ENCODE assay signal across 8 mouse cellular contexts in the genomic region with DNA sequence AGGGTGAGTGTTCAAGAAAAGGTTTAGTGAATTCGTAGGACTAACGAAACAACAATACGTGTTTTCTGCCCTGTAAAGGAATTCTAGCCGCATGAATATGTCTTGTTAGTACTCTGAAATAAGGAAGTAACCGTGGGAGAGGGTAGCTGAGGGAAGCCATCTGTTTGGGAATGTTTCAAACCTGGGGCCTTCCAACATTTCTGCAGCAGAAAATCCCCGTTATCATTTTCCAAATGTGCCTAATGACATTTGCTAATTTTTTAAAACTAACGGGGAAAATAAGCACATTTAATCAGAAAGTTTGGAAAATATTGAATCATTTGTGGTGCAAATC. TPM values are rescaled to one million over a fixed set of nuclear protein-coding genes. Genes with fewer than 3 reads are reported as not detected.
DNase-seq lines count a peak whose midpoint lies in the region; ATAC-seq and TF ChIP-seq lines count a peak whose summit lies in the region.

No protein-coding gene starts in this region.

- 1% methylated on average over 7 of the region's 7 CpGs for WGBS in liver, adult 2 months
- 3% methylated on average over 7 of the region's 7 CpGs for WGBS in embryonic facial prominence, embryonic 14.5 days
- WGBS in intestine, embryonic 16.5 days, result 2% methylated on average over 7 of the region's 7 CpGs
- WGBS in neural tube, embryonic 12.5 days, result 3% methylated on average over 7 of the region's 7 CpGs

- DNase-seq in liver, adult 2 months (ENCODE audit: extremely low read depth, low read depth, low spot score), result no peak
- no peak for DNase-seq in liver
- no peak for DNase-seq in embryonic facial prominence, embryonic 14.5 days (ENCODE audit: low spot score)
- no peak for DNase-seq in ovary, adult 18-20 months (ENCODE audit: low spot score)
- no peak for DNase-seq in layer of hippocampus, postnatal 14 days (ENCODE audit: low spot score in 2 of 2)
- DNase-seq in right cerebral cortex, postnatal 14 days, result no peak

- peak overlapping the region; percentile 67 for H3K4me2 ChIP-seq in embryonic facial prominence, embryonic 14.5 days (ENCODE audit: low read depth, low read length)
- H3K4me2 ChIP-seq in intestine, embryonic 16.5 days (ENCODE audit: low read depth, low read length), result peak overlapping the region; percentile 39
- H3K4me2 ChIP-seq in neural tube, embryonic 12.5 days (replicated peaks), result peak overlapping the region; percentile 61

- no peak for TF ChIP-seq CTCF in liver, adult 2 months (IDR thresholded peaks at IDR 0.05; ENCODE audit: low read depth, low read length)

- H3K36me3 ChIP-seq in liver, adult 2 months (ENCODE audit: control insufficient read depth, insufficient read depth, low read length), result peaks cover 5% of the 10 kb centered on the region
- H3K36me3 ChIP-seq in embryonic facial prominence, embryonic 14.5 days (ENCODE audit: control insufficient read depth, insufficient read depth, low read length), result 0 out of 2 replicates have a peak, but pooled peaks cover 12% of the 10 kb centered on the region
- no peaks in the 10 kb centered on the region for H3K36me3 ChIP-seq in intestine, embryonic 16.5 days (ENCODE audit: control insufficient read depth, insufficient read depth, low read length)
- no peaks in the 10 kb centered on the region for H3K36me3 ChIP-seq in neural tube, embryonic 12.5 days

- no peaks in the 10 kb centered on the region for H3K79me2 ChIP-seq in liver, adult 2 months (ENCODE audit: control insufficient read depth, insufficient read depth, low read length)

- H3K9me3 ChIP-seq in embryonic facial prominence, embryonic 14.5 days (ENCODE audit: control insufficient read depth, low read length), result no peaks in the 10 kb centered on the region
- no peaks in the 10 kb centered on the region for H3K9me3 ChIP-seq in intestine, embryonic 16.5 days (ENCODE audit: control insufficient read depth, low read length)
- H3K9me3 ChIP-seq in neural tube, embryonic 12.5 days, result no peaks in the 10 kb centered on the region

- peak; percentile 67 for ATAC-seq in embryonic facial prominence, embryonic 14.5 days (ENCODE audit: low read depth)
- peak; percentile 87 for ATAC-seq in intestine, embryonic 16.5 days
- ATAC-seq in neural tube, embryonic 12.5 days (ENCODE audit: low FRiP score, low read depth), result peak; percentile 79

- H3K4me1 ChIP-seq in liver, adult 2 months (ENCODE audit: control insufficient read depth, insufficient read depth, low read length), result peaks cover 7% of the 10 kb centered on the region
- peaks cover 7% of the 10 kb centered on the region for H3K4me1 ChIP-seq in embryonic facial prominence, embryonic 14.5 days (ENCODE audit: control insufficient read depth, insufficient read depth, low read length)
- H3K4me1 ChIP-seq in intestine, embryonic 16.5 days (ENCODE audit: control insufficient read depth, insufficient read depth, low read length), result peaks cover 6% of the 10 kb centered on the region; the same call in 1 of the 2 replicates
- no peaks in the 10 kb centered on the region for H3K4me1 ChIP-seq in neural tube, embryonic 12.5 days

- no peak for TF ChIP-seq POLR2A in liver, adult 2 months (IDR thresholded peaks at IDR 0.05; ENCODE audit: extremely low read depth, insufficient read depth, low read length)

- H3K27ac ChIP-seq in liver, adult 2 months (replicated peaks; ENCODE audit: insufficient read depth, low read depth, low read length), result no peak overlapping the region
- peak overlapping the region; percentile 89 for H3K27ac ChIP-seq in embryonic facial prominence, embryonic 14.5 days (replicated peaks; ENCODE audit: low read depth, low read length)
- H3K27ac ChIP-seq in intestine, embryonic 16.5 days (ENCODE audit: low read length), result peak overlapping the region; percentile 91
- H3K27ac ChIP-seq in neural tube, embryonic 12.5 days, result no peak overlapping the region

- peak overlapping the region; percentile 32; the same call in 1 of the 2 replicates for H3K9ac ChIP-seq in liver, adult 2 months (ENCODE audit: low read depth, low read length)
- peak overlapping the region; percentile 77 for H3K9ac ChIP-seq in embryonic facial prominence, embryonic 14.5 days (ENCODE audit: low read depth, low read length)
- peak overlapping the region; percentile 77 for H3K9ac ChIP-seq in intestine, embryonic 16.5 days (ENCODE audit: low read depth, low read length)
- peak overlapping the region; percentile 60 for H3K9ac ChIP-seq in neural tube, embryonic 12.5 days

- H3K27me3 ChIP-seq in liver, adult 2 months (ENCODE audit: control insufficient read depth, insufficient read depth, low read length), result no peaks in the 10 kb centered on the region
- H3K27me3 ChIP-seq in embryonic facial prominence, embryonic 14.5 days (replicated peaks; ENCODE audit: control insufficient read depth, insufficient read depth, low read length), result no peaks in the 10 kb centered on the region
- H3K27me3 ChIP-seq in intestine, embryonic 16.5 days (replicated peaks; ENCODE audit: control insufficient read depth, insufficient read depth, low read length), result no peaks in the 10 kb centered on the region
- H3K27me3 ChIP-seq in neural tube, embryonic 12.5 days (replicated peaks), result no peaks in the 10 kb centered on the region

- peak overlapping the region; percentile 61 for H3K4me3 ChIP-seq in liver, adult 2 months (ENCODE audit: insufficient read depth, low read depth, low read length)
- peak overlapping the region; percentile 66 for H3K4me3 ChIP-seq in embryonic facial prominence, embryonic 14.5 days (ENCODE audit: low read depth, low read length)
- H3K4me3 ChIP-seq in intestine, embryonic 16.5 days (ENCODE audit: low read length), result peak overlapping the region; percentile 72
- H3K4me3 ChIP-seq in neural tube, embryonic 12.5 days, result peak overlapping the region; percentile 52

RNA-seq across cellular contexts. Expression of gene 2610001J05Rik, which starts 0.3 kb away (rescaled TPM):
- total RNA-seq in liver, adult 2 months (2014; rRNA removed), result 17.3 and 23.4 TPM in 2 replicates
- polyA plus RNA-seq in liver, adult 2 months (2012; rRNA removed), result 10.1 and 14.1 TPM in 2 replicates
- polyA plus RNA-seq in embryonic facial prominence, embryonic 14.5 days (2014; fragmentation: Nextera tagmentation; extraction: Ambion mirVana), result 82.5 and 87.2 TPM in 2 replicates
- polyA plus RNA-seq in intestine, embryonic 16.5 days (2015; fragmentation: Nextera tagmentation; extraction: Ambion mirVana), result 104 and 113 TPM in 2 replicates
- polyA plus RNA-seq in neural tube, embryonic 12.5 days (2016; fragmentation: Nextera tagmentation; extraction: Ambion mirVana), result 84.8 and 88.7 TPM in 2 replicates
- 10 to 100 TPM; 34.5 to 34.6 TPM for total RNA-seq in layer of hippocampus, postnatal 14 days (2021)

RNA-seq across cellular contexts. Expression of gene Gpr85, which starts 31.9 kb away (rescaled TPM):
- not detected in 2 replicates for total RNA-seq in liver, adult 2 months (2014; rRNA removed)
- polyA plus RNA-seq in liver, adult 2 months (2012; rRNA removed), result 0.12 TPM in 1 of 2 replicates, not detected in the other
- 6.1 and 7.4 TPM in 2 replicates for polyA plus RNA-seq in embryonic facial prominence, embryonic 14.5 days (2014; fragmentation: Nextera tagmentation; extraction: Ambion mirVana)
- polyA plus RNA-seq in intestine, embryonic 16.5 days (2015; fragmentation: Nextera tagmentation; extraction: Ambion mirVana), result 3.5 and 3.9 TPM in 2 replicates
- 38.0 and 41.8 TPM in 2 replicates for polyA plus RNA-seq in neural tube, embryonic 12.5 days (2016; fragmentation: Nextera tagmentation; extraction: Ambion mirVana)
- total RNA-seq in layer of hippocampus, postnatal 14 days (2021), result 10 to 100 TPM; 36.4 to 42.7 TPM

Comparison
In these comparisons a context has a peak if more than half of its experiments do, and no peak if none do; other contexts are left out.
1. H3K27ac ChIP-seq: peak in embryonic facial prominence, embryonic 14.5 days (single experiment) and intestine, embryonic 16.5 days (single experiment); none in liver, adult 2 months (single experiment) and neural tube, embryonic 12.5 days (single experiment).
2. Peak in every context shown above with its lines, with median percentiles within 50 percentile points of each other: H3K4me3 ChIP-seq, H3K9ac ChIP-seq, ATAC-seq and H3K4me2 ChIP-seq.